Mouse (Mus musculus) midbrain, embryonic 14.5 days (tissue): ENCODE data around the gene Rbms3. TPM values are rescaled to one million over a fixed set of nuclear protein-coding genes. Genes with fewer than 3 reads are reported as not detected.

ENCODE experiments used
- ATAC-seq: fragments of 200-750 bp; cut with Nextera tagmentation; 2 replicates; pipeline ENCODE4 v1.8.0; 2017; ENCODE audit warnings: moderate number of reproducible peaks, moderate library complexity; ENCODE audit not compliant: low FRiP score, low TSS enrichment
- DNase-seq: peaks from one replicate; pipeline ENCODE4 v3.0.0-alpha.2; 2015
- H3K27ac ChIP-seq: fragments of 300-500 bp; sonication (generic); replicated peaks from 2 replicates; pipeline ENCODE4 v1.5.1; 2014; ENCODE audit warnings: mild to moderate bottlenecking, low read depth, low read length, moderate library complexity
- H3K27me3 ChIP-seq: fragments of 300-500 bp; sonication (generic); 2 replicates; pipeline ENCODE4 v1.6.1; 2014; ENCODE audit warnings: low read length, control low read depth, mixed read lengths; ENCODE audit not compliant: control insufficient read depth, insufficient read depth
- H3K36me3 ChIP-seq: fragments of 300-500 bp; sonication (generic); 2 replicates; pipeline ENCODE4 v1.6.1; 2014; ENCODE audit warnings: low read length, control low read depth; ENCODE audit not compliant: control insufficient read depth, insufficient read depth
- H3K4me1 ChIP-seq: fragments of 300-500 bp; sonication (generic); 2 replicates; pipeline ENCODE4 v1.6.1; 2014; ENCODE audit warnings: mild to moderate bottlenecking, antibody characterized with exemption, low read length, control low read depth; ENCODE audit not compliant: control insufficient read depth, insufficient read depth
- H3K4me2 ChIP-seq: fragments of 300-500 bp; sonication (generic); 2 replicates; pipeline ENCODE4 v1.6.1; 2014; ENCODE audit warnings: mild to moderate bottlenecking, low read length, moderate library complexity
- H3K4me3 ChIP-seq: fragments of 300-500 bp; sonication (generic); replicated peaks from 2 replicates; pipeline ENCODE4 v1.5.1; 2014; ENCODE audit warnings: low read depth, low read length
- H3K9ac ChIP-seq: fragments of 300-500 bp; sonication (generic); replicated peaks from 2 replicates; pipeline ENCODE4 v1.6.1; 2014; ENCODE audit warnings: mild to moderate bottlenecking, low read length, moderate library complexity
- H3K9me3 ChIP-seq: fragments of 300-500 bp; sonication (generic); 2 replicates; pipeline ENCODE4 v1.6.1; 2016; ENCODE audit warnings: low read length, control low read depth, mixed read lengths; ENCODE audit not compliant: control insufficient read depth
- WGBS: fragments of 180-500 bp; shearing (Covaris S2); extraction: QIAGEN DNeasy Blood & Tissue Kit; methylation state at CpG from one replicate; pipeline ENCODE4 v1.1.7; 2014; 5-methylcytosine and 5-hydroxymethylcytosine counted together
- polyA plus RNA-seq: library from polyadenylated mRNA; unstranded; fragments of >200 nt; fragmentation: Nextera tagmentation; extraction: Ambion mirVana; gene quantifications from 2 replicates; pipeline ENCODE4 v1.2.1, GENCODE M21; 2014

Gene Rbms3
- polyA plus RNA-seq, 1 experiment from 2014 or later = 58.4 TPM

GRCm38 (mm10) chr9:117375776-117376175, 253.9 kb downstream of the Rbms3 start:
- Histone ChIP-seq H3K9ac (no peak overlapping the region), H3K36me3 (no peaks in the 10 kb centered on the region), H3K4me3 (no peak overlapping the region), H3K9me3 (no peaks in the 10 kb centered on the region), H3K27ac (no peak overlapping the region), H3K27me3 (no peaks in the 10 kb centered on the region), H3K4me2 (no peak overlapping the region), H3K4me1 (peaks cover 4% of the 10 kb centered on the region; the same call in 1 of the 2 replicates)
- 84% methylated on average over 3 of the region's 3 CpGs for WGBS
- ATAC-seq = no peak
- DNase-seq = no peak

GRCm38 (mm10) chr9:117373164-117373741, 256.5 kb downstream of the Rbms3 start:
- no peak overlapping the region for H3K9ac ChIP-seq
- ATAC-seq (no peak), DNase-seq (peak; percentile 37)
- H3K36me3 ChIP-seq = no peaks in the 10 kb centered on the region
- H3K4me1 ChIP-seq = no peaks in the 10 kb centered on the region
- H3K9me3 ChIP-seq = no peaks in the 10 kb centered on the region
- 61% methylated on average over 7 of the region's 7 CpGs for WGBS
- H3K27me3 ChIP-seq = no peaks in the 10 kb centered on the region
- H3K4me2 ChIP-seq = no peak overlapping the region
- no peak overlapping the region for H3K27ac ChIP-seq
- no peak overlapping the region for H3K4me3 ChIP-seq

- Histone ChIP-seq H3K4me2 (no peak overlapping the region), H3K27ac (no peak overlapping the region), H3K4me1 (no peaks in the 10 kb centered on the region), H3K9ac (no peak overlapping the region), H3K27me3 (no peaks in the 10 kb centered on the region), H3K9me3 (no peaks in the 10 kb centered on the region), H3K36me3 (no peaks in the 10 kb centered on the region), H3K4me3 (no peak overlapping the region)
- 92% methylated on average over 5 of the region's 5 CpGs for WGBS
- ATAC-seq (no peak), DNase-seq (no peak)
These were observed 257.7 kb downstream of the Rbms3 start for GRCm38 (mm10) chr9:117371980-117372379.

GRCm38 (mm10) chr9:117370086-117370485, 259.6 kb downstream of the Rbms3 start:
- Histone ChIP-seq H3K36me3 (no peaks in the 10 kb centered on the region), H3K27me3 (no peaks in the 10 kb centered on the region), H3K27ac (no peak overlapping the region), H3K9me3 (no peaks in the 10 kb centered on the region), H3K4me2 (no peak overlapping the region), H3K4me1 (no peaks in the 10 kb centered on the region), H3K4me3 (no peak overlapping the region), H3K9ac (no peak overlapping the region)
- 94% methylated on average over 6 of the region's 6 CpGs for WGBS
- ATAC-seq (no peak), DNase-seq (no peak)

GRCm38 (mm10) chr9:117368016-117368415, 261.7 kb downstream of the Rbms3 start:
- Histone ChIP-seq H3K27me3 (no peaks in the 10 kb centered on the region), H3K4me3 (no peak overlapping the region), H3K4me2 (no peak overlapping the region), H3K27ac (no peak overlapping the region), H3K36me3 (no peaks in the 10 kb centered on the region), H3K4me1 (no peaks in the 10 kb centered on the region), H3K9ac (no peak overlapping the region), H3K9me3 (no peaks in the 10 kb centered on the region)
- ATAC-seq = no peak
- DNase-seq = no peak
- 91% methylated on average over 4 of the region's 4 CpGs for WGBS

GRCm38 (mm10) chr9:117364610-117365009, 265.1 kb downstream of the Rbms3 start:
- Histone ChIP-seq H3K9me3 (no peaks in the 10 kb centered on the region), H3K36me3 (no peaks in the 10 kb centered on the region), H3K4me1 (no peaks in the 10 kb centered on the region), H3K27ac (no peak overlapping the region), H3K4me2 (no peak overlapping the region), H3K27me3 (no peaks in the 10 kb centered on the region), H3K4me3 (no peak overlapping the region), H3K9ac (no peak overlapping the region)
- no peak for DNase-seq
- 25% methylated on average over 3 of the region's 3 CpGs for WGBS
- ATAC-seq = no peak

GRCm38 (mm10) chr9:117361431-117361830, 268.3 kb downstream of the Rbms3 start:
- ATAC-seq (no peak), DNase-seq (no peak)
- Histone ChIP-seq H3K4me3 (no peak overlapping the region), H3K36me3 (no peaks in the 10 kb centered on the region), H3K4me1 (0 out of 2 replicates have a peak, but pooled peaks cover 6% of the 10 kb centered on the region), H3K4me2 (no peak overlapping the region), H3K9me3 (no peaks in the 10 kb centered on the region), H3K27ac (no peak overlapping the region), H3K27me3 (no peaks in the 10 kb centered on the region), H3K9ac (no peak overlapping the region)
- 10% methylated on average over 5 of the region's 5 CpGs for WGBS

GRCm38 (mm10) chr9:117356764-117357442, 272.8 kb downstream of the Rbms3 start:
- H3K9me3 ChIP-seq = no peaks in the 10 kb centered on the region
- no peak overlapping the region for H3K9ac ChIP-seq
- peak; percentile 78 for DNase-seq
- 0 out of 2 replicates have a peak, but pooled peaks cover 6% of the 10 kb centered on the region for H3K4me1 ChIP-seq
- peak; percentile 80 for ATAC-seq
- H3K36me3 ChIP-seq = no peaks in the 10 kb centered on the region
- H3K4me3 ChIP-seq = no peak overlapping the region
- 0 out of 2 replicates have a peak overlapping the region, but pooled peaks have one; percentile 9 for H3K4me2 ChIP-seq
- H3K27ac ChIP-seq = peak overlapping the region; percentile 37; the same call in 1 of the 2 replicates
- 8% methylated on average over 9 of the region's 9 CpGs for WGBS
- H3K27me3 ChIP-seq = no peaks in the 10 kb centered on the region

- no peak overlapping the region for H3K4me2 ChIP-seq
- H3K27ac ChIP-seq = no peak overlapping the region
- H3K36me3 ChIP-seq = no peaks in the 10 kb centered on the region
- no peaks in the 10 kb centered on the region for H3K27me3 ChIP-seq
- H3K9me3 ChIP-seq = no peaks in the 10 kb centered on the region
- H3K4me1 ChIP-seq = 0 out of 2 replicates have a peak, but pooled peaks cover 6% of the 10 kb centered on the region
- H3K9ac ChIP-seq = no peak overlapping the region
- 69% methylated on average over 5 of the region's 5 CpGs for WGBS
- DNase-seq (no peak), ATAC-seq (no peak)
- H3K4me3 ChIP-seq = no peak overlapping the region
These were observed 274.2 kb downstream of the Rbms3 start for GRCm38 (mm10) chr9:117355501-117355900.
